Mouse (Mus musculus) ES-E14 (cell line): Measurements from ENCODE around the gene Lamb2.

Experiments used
- CHD2 ChIP-seq: IDR thresholded peaks from 2 replicates; pipeline ENCODE4 v1.6.1; 2014; ENCODE audit warnings: mild to moderate bottlenecking, low read depth, low read length, inconsistent platforms
- HCFC1 ChIP-seq: IDR thresholded peaks from 2 replicates; pipeline ENCODE4 v1.6.1; 2012; ENCODE audit warnings: low read length, inconsistent platforms, borderline replicate concordance; ENCODE audit not compliant: insufficient read depth
- MAFK ChIP-seq: IDR thresholded peaks from 2 replicates; pipeline ENCODE4 v1.6.1; 2014; ENCODE audit warnings: mild to moderate bottlenecking, low read depth, low read length, inconsistent platforms; ENCODE audit not compliant: insufficient read depth
- ZC3H11A ChIP-seq: IDR thresholded peaks from 2 replicates; pipeline ENCODE4 v1.6.1; 2012; ENCODE audit warnings: low read depth, mild to moderate bottlenecking, inconsistent platforms, low read length, borderline replicate concordance
- ZNF384 ChIP-seq: IDR thresholded peaks from 2 replicates; pipeline ENCODE4 v1.6.1; 2012; ENCODE audit warnings: low read depth, low read length, inconsistent platforms

GRCm38 (mm10) chr9:108455747-108456571 is 23.6 kb upstream of the Lamb2 start:
- TF ChIP-seq HCFC1: no peak
- TF ChIP-seq MAFK: no peak
- TF ChIP-seq ZC3H11A: no peak
- TF ChIP-seq ZNF384: no peak
- TF ChIP-seq CHD2: no peak
